Mouse (Mus musculus) right cerebral cortex, postnatal 14 days (tissue): Measurements from ENCODE around the gene Erc2.

ENCODE experiments used
- DNase-seq: peaks from one replicate; pipeline ENCODE4 v3.0.0; 2022

Gene Erc2

DNA sequence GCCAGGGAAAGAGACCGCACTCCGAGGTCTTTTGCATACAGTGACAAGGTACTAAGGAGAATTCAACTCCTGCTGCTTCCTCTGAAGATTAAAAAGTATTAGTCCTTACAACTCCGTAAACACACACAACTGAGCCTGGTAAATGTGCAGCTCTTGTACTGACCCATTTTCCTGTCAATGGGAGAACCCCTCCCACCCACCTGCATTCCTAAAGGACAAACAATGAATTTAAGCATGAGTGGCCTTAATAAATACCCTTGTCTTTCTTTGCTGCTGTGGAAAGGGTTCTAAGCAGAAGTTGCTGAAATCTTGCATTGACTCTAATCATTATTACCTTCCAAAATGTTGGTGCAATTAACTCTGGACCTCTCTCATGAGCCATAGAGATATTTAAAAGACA lies 854.5 kb downstream of the Erc2 start:
- DNase-seq = no peak

DNA sequence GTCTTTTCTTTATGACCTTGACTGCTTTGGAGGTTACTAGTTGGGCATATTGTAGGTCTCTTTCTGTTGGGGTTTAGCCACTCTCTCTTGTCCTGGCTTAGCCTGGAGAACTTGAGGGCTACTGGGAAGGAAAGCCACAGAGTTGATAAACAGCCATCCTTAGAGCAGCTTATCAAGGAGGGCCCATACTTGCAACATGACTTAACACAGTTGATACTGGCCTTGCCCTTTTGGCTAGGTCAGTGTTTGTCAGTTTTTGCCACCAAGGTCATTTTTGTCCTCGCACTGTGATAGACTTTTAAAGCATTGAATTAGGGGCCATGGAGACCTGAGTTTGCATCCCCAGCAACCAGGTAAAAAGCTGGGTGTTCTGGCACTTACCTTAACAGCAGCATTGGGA lies 858.6 kb downstream of the Erc2 start:
- no peak for DNase-seq

DNA sequence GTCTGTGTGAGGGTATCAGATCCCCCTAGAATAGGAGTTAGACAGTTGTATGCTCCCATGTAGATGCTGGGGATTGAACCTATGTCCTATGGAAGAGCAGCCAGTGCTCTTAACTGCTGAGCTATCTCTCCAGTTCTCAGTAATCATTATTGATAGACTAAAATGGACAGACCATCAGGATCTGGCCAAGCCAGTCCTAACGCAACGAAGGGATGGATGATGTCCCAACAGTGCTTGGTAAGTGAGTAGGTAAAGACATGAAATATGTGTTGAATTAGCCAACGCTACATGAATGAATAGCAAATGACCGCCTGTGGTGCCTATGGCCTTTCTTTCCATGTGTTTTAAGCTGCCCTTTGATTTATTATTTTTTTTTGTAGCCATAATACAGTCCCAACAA lies 871.6 kb downstream of the Erc2 start:
- no peak for DNase-seq

DNA sequence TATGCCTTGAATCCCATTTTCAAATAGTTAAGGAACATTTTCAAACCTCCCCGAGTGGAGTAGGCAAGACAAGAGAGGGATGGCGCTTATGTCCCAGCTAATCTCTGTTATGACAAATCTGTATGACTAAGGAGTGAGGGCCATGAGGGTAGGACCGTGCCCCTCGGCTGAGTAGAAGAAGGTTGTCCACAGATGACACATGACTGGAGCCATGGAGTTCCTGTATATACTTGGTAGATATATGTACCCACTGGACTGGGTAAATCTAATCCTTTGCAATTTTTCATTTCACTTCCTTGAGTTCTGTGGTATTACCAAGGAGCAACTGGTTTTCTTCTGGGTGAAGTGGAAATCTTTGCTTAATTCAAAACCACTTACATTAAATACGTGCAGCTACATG lies 872.0 kb downstream of the Erc2 start:
- no peak for DNase-seq

DNA sequence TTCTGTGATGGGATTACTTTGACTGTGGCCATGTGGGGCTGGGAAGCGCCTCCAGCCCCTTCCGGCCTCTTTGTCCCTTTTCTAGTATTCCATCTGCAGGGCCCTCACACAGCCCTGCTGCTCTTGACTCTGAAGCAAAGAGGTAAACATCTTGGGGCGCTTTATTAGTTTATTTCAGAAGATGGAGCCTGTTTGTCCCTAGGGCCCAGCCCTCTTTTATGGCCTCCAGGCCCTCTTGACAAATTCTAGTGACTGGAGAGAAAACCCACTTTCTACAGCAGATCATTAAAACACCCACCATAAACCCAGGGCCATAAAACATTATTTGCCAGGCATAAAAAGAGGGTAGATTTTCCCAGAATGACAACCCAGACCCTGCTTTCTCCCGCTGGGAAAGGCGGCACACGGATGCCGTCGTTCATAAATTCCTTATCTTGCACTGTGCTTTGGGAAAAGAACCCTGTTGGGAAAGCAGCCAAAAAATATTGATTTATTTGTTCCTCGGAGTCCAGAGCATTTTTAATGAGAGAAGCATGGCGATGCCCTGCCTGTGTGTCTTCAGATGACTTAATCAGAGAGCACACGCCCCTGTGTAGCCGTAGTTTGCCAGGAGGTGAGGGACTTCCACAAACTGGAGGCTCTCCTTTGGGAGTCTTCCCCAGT lies 879.1 kb downstream of the Erc2 start:
- DNase-seq = no peak

DNA sequence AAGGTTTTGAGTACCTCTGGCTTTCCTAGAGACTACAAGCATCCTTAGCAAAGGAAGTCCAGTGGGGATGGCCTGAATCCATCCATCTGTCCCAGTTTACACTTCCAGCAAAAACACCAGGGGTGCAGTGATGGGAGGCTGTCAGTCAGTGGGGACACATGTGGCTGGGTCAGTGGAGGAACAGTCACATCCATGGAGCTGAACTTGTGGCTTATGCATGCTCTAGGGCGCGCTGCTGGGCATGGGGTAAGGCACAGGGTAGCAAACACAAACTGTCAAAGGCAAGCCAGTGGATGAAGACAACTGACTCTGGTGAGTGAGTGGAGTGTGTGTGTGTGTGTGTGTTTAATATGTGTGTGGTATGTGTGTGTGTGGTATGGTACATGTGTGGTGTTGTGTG lies 881.0 kb downstream of the Erc2 start:
- no peak for DNase-seq

DNA sequence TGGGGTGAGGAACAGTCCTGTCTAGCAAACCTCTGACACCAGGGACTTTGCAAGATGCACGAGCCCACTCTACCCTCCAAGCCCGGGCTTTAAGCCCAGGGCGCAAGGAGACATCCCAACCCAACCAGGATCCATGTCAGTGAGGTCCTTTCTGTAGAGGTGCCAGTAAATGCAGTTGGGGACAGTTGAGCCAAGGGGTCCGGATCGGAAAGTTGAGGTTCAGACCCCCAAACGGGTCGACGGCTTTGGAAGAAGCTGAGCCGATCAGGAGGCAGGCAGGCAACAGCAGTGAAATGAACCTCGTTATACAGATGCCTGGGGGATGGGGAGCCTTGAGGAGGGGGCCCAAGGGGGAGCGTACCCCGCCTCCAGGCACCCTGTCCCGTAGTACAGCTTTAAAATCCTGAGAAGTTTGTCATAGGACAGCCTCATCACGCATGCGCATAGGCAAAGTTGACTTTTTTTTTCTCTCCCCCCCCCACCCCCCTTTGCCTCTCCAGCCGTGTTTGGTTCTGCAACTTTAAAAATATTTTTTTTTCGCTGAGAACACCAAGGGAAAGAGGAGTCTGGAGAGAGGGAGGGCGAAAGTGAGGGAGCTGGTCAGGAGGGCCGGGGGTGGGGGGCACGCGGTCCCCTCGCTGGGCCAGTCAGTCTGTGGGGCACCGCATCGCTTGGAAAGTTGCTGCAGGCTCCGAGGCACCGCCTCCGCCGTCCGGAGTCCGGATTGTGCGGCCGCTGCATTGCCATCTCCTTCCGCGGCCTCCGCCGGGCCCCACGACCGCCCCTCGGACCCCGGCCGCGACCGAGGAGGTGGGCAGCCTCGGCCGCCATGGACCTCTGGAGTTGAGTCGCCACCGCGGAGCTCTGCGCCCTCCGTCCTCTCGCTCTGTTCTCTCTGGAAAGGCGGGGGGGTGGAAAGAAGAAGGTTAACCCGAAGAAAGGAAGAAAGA lies 882.1 kb downstream of the Erc2 start, which contains the start of gene Wnt5a:
Gene Wnt5a, plus strand, starts transcription at position 650 of the 950 bp plus-strand sequence.
- DNase-seq = peak; percentile 29

DNA sequence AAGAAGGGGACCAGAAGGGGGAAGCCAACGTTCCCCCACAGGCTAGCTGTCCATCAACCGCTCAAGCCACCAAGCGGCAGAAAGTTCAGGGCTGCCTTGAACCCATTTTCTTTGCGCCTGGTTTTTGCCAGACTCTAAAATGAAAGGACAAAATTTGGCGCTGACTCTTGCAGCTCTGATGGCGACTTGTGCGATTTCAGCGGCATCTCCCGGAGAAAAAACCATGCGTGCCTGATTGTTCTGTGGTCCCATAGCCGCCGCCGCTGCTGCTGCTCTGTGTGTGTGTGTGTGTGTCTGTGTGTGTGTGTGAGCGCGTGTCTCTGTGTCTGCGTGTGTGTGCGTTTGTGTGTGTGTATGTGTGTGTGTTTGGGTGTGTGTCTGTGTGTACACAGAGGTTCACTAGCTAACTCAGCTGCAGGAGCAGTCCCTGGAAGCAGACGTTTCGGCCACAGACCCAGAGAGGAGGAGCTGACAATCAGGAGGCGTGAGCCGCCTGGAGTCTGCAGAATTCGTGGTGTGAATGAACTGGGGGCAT lies 882.9 kb downstream of the Erc2 start:
- DNase-seq = peak; percentile 21

DNA sequence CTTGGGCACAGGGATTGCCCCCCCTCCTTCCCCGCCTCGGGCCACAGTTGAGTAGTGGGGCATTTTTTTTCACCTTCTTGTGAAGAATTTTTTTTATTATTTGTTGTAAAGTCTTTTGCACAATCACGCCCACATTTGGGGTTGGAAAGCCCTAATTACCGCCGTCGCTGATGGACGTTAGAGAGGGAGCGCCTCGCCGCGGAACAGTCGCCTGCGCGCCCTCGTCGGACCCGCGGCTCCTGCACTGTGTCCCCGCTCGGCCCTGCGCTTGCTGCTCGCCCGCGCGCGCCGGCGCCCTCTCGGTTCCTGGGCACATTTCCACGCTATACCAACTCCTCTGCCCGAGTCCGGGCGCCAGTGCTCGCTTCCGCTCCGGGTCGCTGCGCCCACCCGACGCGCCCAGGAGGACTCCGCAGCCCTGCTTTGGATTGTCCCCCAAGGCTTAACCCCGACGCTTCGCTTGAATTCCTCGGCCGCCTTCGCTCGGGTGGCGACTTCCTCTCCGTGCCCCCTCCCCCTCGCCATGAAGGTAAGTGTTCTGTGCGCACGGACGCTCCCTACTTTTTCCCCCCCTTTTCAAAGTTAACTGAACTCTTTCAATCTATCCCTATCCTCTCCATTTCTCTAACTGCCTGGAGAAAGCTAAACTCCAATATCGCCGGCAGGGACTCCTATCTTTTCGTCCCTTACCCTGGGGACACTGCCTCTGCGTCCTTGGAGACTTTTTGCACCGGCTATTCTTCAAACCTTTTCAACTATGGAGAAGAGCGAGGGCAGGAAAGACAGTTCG lies 883.6 kb downstream of the Erc2 start:
- DNase-seq = peak; percentile 33

DNA sequence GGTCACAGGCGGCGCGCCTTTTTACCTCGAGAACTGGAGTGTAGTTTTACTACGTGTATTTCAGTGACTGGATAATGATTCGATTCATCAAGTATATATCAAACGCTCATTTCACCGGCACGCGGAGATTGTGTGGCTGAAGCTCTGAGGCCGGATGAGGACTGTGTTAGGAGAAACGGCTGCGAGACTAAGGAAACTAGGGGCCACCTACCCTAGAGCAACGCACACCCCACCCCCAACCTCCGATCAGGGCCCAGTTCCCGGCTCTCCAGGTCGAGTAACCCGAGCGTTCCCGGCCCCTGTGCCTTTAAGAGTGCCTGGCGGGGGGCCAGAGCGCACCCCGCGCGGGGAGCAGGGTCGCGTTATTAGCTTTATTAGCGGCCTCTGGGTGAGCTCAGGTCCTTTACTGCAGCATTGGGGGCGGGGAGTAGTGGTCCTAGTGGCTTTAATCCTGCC lies 884.2 kb downstream of the Erc2 start:
- DNase-seq = peak; percentile 15

DNA sequence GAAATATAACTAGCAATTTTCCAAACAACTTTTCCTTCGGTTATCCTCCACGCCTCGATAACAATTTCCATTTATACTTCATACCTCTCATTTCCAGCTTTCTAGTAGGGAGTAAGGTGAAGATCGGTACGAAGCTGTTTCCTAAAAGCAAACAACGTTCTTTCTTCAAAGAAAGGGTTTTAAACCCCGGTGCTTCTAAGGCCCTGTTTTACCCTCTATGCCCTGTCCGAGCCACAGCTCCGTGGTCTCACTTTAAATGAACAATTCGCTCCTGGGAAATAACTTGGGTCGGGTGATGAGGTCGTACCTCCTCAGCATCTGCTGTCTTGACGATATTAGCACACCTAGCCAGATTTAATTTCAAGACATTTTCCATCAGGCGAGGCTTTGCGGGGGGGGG lies 884.8 kb downstream of the Erc2 start:
- no peak for DNase-seq

DNA sequence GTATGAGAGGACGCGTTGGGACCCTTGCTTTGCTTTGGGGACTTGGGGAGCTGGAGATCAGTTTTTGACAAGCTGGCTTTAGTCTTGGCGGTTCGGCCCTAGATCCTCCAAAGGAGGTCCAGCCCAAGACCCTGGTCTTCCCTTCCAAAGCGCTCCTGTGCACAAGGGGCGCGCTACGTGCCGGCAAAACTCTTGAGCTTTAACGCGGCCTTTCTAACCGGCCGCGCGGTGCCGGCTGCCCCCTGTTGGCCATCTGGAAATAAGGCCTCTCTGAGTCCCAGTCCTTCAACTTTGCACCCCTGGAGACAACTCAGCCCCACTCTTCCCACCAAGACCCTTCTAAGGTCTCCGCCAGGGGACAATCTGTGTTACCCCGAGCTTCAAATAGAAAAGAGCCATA lies 885.2 kb downstream of the Erc2 start:
- peak; percentile 67 for DNase-seq

DNA sequence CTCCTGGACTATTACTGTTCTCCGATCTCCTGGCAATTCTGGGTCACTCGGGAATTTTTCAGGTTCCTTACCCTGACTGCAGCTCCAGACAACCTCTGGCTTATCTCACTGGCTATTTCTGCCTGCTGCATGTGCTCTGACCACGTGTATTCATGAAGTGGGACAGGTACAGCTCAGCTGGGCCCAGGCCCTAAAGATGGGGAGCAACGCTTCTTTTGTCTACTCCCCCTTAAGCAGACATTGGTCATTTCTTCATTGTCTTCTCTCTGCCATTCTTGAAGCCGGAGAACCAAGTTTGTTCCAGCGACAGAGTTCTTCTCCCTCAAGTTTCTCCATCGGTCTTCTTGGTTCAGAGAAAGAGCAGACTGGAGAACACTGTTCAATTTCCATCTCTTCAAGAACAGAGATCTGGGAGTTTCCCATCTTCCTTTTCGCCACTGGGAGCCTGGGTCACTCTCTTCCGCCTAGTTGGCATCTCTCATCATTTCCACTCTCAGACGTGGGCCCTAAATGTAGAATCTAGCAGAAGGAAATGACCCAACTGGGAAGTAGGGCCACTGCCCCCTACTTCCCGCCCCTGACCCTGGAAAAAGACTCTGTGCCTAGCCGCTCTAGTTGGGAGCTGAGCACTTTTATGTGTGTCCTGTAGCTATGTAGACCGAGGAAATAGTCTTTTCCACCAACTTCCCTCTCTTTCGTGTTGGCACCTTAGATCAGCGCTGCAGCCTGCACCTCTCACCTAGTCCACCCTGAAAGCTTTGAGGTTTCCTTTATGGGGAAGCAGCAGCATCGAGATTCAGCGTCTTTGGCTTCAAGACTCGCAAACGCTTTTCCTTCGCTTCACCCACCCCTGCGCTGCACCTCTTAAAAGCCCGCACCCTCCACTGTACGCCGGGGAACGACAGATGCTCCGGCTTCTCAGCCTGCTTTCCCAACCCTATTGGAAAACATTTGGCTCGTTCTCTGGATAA lies 886.3 kb downstream of the Erc2 start:
- DNase-seq = no peak

DNA sequence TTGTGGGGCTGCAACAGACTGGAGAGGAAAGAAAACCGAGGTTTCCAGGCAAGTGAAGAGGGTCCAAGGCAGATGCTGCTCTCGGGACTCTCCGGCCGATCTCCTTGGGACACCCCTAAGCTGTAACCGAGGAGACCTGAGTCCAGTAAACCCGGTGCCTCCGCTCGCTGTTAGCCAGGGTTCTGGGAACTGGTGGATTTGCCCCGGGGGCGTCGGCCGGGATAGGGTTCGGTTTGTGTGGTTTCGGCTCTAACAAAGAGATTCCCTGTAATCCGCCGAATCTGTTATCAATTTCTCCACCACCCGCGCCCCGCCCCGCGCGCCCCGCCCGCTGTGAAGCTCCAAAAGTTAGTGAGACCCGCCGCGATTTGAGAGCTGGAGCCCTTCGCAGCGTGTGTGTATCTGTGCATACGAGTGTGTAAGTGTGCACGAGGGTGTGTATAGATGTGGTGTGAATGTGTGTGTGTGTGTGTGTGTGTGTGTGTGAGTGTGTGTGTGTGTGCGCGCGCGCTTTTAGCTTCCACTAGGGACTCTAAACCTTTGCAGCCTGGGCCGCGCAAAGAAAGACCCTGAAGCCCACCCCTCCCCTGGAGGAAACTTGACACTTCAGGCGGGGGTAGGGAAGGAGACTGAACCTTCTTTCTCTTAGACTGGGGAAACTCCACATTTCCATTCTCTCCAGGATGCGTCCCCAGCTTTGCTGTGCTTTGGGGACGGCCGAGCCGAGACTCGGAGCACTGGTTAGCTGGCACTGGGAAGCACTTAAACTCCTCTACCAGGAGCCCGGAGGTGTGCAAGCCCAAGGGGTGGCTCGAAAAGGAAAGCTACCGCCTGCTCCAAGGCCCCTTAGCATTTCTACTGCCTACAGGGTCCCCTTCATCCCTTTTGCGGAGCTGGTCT lies 887.5 kb downstream of the Erc2 start:
- DNase-seq = no peak

DNA sequence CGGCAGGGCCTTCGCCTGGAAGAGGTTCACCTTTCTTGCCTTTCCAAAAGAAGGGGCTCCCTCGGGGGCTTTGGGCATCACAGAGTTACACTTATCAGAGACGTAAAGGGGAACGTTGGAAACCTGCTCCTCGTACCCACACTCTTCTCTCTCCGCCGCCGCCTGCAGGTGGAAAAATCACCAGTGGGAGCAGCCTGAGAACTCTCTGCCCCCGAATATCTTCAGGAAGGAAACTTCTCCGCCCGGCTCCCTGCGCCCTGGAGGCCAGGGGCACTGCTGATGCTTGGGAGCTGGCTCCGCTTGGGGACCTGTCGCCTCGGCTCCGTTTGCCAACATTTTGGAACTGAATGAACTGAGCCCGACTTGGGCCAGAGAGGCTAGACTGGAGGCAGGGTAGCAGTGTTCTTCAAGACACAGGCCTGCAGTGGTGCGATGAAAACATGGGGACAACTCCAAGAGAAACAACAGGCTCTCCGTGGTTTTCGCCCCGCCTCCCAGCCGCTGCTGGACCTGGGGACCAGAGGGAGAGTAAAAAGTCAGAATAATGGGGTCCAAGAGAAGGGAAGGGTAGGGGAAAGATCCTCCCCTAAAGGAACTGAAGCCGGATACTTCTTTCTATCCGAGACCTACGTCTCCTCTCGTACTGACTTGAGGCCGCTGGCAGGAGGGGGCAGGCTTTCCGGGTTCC lies 888.3 kb downstream of the Erc2 start:
- DNase-seq = no peak

DNA sequence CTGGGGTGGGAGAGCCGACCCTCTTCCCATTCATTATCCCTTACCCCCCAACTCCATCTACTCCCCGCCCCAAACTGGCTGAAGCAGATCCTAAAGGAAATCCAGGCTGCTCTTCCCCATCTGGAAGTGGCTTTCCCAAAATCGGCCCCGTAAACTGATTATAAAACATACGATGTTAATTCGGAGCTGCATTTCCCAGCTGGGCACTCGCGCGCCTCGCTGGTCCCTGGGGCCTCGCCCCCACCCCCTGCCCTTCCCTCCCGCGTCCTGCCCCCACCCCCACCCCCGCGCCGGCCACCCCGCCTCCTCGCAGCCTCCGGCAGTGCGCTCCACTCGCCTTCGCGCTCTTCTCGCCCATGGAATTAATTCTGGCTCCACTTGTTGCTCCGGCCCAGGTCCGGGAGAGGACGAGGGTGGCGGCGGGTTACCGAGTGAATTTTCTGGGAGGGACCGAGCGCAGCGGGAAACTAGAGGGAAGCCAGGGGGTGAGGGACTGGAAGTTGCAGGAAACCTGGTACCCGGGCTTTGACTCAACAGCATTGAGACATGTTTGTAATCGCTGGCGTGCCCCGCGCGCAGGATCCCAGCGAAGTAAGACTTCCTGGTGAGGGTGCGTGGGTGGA lies 888.9 kb downstream of the Erc2 start:
- no peak for DNase-seq

DNA sequence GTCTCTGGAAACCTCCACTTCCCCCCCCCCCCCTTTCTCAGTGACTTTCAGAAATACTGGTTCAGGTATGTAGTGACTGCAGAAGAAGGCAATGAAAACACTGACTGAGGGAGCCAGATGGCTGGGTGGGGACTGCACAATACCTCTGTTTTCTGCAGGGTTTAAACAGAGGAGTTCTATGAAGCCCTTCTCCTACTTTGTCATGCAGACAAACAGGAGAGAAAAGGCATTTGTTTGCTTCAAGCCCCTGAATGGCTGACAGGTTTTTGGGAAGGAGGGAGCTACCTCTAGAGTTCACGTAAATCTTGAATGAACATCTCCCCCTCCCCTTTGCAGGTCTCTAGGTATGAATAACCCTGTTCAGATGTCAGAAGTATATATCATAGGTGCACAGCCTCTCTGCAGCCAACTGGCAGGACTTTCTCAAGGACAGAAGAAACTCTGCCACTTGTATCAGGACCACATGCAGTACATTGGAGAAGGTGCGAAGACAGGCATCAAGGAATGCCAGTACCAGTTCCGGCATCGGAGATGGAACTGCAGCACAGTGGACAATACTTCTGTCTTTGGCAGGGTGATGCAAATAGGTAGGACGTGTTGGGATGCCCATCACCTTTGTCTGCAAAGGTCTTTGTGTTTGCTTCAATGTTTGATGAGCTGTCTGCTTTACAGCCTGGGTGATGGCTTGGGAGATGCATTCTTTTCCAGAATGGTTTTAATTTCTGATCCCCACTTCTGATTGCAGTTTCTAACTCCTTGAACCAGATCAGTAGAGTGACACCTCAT lies 890.8 kb downstream of the Erc2 start:
- no peak for DNase-seq

DNA sequence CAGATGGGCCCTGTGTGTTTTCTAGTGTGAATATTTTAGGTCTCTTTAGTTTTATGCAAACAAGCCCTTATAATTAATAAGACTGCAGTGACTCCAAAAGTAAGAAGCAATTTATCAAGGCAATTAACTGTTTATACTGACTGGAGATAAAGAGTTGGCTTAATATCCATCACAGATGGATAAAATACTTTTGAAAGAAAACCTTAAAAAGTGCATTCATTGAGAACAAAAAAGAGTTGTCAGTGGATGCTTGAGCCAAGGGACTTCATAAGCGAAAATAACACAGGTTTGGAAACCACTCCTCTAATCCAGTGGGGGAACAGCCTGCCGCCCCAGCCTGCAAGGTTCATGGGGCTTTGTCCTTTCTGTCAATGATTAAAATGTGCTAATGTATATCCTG lies 891.9 kb downstream of the Erc2 start:
- DNase-seq = no peak

DNA sequence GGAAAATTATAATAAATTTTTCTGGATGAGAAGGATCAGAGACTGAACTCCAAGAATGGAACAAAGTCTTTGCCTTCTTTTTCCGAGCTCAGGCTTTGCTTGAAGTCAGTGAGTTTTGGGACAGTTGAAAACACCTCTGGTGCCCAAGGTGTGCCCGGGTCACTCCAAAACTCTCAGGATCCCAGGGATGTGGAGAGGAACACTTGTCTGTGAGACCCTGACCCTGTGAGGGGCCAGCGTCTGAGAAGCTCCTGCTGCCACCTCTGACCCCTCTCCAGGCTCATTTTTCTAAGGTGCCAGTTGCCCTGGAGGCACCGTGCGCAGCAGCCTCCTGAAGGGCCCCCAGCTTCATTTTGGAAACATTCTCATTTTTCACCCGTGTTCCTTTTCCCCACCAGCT lies 893.1 kb downstream of the Erc2 start:
- no peak for DNase-seq
